Mouse (Mus musculus) left cerebral cortex, adult 9 months (tissue): ENCODE results near the gene Mdh1b.

Experiments
- DNase-seq, 2 experiments: peaks; one replicate each; pipeline ENCODE4 v3.0.0; 2022; ENCODE audit warnings: low spot score in 2 of 2

The Mdh1b gene

DNA sequence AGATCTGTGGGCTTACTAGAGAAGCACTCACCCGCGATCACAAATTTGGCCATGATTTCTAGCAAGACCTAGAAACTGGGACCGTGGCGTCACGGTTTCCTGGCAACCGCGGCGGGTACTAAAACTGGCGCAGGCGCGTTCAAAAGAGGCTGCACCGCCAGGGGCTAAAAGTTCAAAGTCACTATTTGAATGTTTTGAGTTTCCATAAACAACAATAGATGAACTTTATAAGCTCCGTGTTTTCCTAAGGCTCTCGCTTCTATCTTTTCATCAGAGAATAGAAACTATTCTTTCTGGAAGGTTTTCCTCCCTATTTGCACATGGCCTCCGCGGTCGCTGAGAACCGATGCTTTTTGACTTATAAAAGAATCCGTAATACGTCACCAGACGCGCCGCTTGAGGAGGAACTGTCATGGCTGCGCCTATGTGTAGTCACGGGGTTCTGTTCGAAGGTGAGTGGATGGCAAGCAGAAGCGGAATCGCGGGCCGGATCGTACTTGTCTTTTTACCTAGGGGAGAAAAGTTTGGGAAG lies at the start of gene Mdh1b, which contains the start of gene Fastkd2:
TSS of gene Mdh1b (minus strand) at position 79 of the 532 bp plus-strand sequence.
TSS of gene Fastkd2 (plus strand) at position 375 of the 532 bp plus-strand sequence.
- DNase-seq, result peak; percentile 75 to 95

DNA sequence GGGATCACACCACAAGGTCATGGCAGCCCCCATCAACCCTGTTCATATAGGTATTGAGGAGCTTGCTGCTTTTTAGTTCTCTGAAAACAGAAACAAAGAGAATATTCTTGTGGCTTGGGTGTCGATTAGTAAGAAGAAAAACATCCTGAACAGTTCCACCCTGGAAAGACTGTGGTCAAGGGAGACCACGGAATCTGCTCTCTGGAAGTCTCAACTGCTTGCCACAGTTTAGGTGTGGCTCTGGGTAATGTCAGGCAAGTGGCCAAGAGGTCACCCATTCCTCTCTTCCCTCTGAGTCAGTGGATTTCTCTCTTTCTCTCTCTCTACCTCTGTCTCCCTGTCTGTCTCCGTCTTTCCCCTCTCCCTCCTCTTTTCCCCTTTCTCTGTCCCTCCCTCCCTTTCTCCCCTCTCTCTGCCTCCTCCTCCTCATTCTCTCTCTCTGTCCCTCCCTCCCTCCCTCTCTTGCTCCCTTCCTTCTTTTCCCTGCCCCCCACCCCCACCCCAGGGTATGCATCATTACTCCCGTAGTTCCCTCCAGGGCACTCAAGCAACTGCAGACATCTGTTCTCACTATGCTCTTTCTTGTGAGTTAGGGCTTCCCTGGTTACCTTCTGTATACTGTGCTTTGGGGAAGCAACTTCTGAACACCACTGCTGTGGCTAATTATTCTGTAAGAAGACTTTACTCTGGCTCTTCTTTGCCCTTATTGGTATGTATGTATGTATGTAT lies 46.9 kb upstream of the Mdh1b start:
- DNase-seq, result no peak

DNA sequence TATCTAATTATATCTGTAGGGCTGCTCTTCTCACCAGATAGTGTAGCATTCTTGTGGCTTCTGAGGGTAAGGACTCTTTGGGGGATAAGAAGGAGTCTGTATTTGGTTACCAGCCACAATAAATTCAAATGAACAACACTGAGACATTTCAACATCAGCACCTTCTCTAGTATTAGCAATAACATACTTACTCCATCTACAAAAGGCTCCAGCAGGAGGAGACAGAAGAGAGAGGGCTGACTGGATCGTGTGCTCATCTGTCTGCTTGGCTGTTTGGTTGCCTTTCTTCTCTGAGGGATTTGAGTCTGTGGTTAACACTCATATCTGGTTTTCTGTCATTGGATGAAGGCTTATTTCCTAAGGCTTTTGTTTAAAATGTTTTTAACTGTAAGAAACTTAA lies 46.3 kb upstream of the Mdh1b start:
- no peak for DNase-seq

DNA sequence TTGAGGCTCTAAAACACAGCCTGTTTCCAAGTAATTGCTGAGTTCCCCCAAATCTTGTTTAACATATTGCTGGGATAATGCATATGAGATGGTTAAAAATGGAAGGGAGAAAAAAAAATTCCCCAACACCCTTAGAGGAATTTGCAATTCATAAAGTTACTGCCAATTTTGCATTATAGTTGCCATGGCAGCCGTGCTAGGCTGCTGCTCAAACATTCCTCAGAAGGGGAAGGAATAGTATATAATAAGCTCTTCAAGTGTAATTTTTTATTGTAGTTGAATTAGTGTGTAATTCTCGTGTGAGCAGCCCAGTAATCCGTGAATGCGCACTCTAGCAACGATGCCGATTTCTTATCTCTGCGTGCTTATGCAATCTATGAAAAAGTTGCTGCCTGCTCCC lies 40.2 kb upstream of the Mdh1b start:
- DNase-seq, result peak; percentile 53 to 67

DNA sequence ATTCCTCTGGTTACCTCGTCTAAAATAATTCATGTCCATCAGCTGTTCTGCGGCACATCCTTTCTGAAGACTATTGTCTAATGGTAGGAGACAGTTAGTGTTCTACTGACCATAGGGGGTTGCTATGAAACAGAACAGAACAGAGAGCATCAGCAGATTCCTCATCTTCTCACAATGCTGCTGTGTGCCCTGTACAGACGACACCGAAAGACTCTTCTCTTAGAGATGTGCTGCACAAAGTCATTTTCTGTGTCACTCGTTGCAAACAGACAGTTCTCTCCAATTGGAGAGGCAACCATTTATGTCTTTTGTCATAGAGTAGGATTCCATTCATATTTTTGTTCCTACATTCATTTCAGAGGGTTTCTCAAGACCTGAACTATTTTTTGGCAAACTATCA lies 39.0 kb upstream of the Mdh1b start, which contains the start of gene 4933402D24Rik:
TSS of gene 4933402D24Rik (minus strand) at position 101 of the 400 bp plus-strand sequence.
- no peak for DNase-seq

DNA sequence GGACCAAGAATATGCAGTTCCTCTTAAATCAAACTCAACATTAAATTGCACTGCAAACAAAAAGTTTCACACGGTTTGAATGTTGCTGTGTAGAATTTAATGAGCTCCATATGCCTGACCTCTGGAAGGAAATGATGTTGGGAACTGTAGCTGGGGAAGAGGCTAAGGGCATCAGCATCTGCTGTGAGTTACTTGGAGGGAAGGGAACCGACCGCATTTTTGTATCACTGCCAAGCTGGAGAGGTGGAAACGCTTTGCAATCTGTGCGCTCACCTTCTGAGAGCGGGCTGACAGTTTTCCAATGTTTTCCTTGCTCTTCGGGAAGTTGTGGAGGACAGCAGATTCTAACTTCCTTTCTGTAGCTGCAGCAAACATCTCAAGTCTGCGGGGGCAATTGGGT lies 38.0 kb upstream of the Mdh1b start:
- peak in 1 of 2 experiments; percentile 24 for DNase-seq

DNA sequence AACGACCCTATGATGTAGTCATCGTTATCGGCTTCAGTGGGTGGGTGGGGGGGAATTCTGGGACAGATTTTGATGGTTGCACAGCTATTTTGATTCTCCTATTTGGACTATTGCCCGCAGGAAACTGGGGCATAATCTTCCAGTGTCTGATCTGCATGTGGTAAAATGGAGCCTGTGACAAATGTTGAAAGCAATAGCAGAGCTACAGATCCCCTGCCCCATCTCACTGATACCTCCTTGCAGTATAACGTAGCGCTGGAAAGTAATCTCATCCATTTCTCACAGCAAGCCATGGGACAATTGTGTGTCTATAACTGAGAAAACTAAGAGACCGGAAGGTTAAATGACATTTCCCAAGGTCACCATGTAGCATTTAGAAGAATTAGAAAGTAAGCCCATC lies 34.3 kb upstream of the Mdh1b start:
- DNase-seq, result no peak

DNA sequence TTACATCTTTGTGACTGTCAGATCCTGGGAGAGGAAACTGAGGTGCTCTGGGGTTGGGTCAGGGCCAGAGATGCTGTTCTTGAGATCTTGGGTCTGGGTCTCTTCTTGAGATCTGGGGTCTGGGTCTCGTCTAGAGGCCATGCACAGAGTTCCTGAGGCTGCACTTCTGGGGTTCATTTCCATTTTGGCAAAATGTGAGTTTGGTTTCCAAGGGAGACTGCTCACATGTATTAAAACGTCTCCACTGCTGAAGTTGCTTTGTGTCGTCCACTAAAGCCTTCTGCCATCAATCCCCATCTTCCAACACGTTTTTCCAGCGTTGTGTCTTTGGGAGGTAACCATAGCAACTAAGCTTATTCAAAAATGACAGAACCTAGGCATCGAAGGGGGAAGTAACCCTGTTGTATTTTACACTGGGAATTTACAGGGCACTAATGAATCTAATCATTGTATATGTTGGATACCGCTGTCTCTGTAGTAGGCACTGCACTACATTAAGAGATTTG lies 33.8 kb upstream of the Mdh1b start:
- no peak for DNase-seq

DNA sequence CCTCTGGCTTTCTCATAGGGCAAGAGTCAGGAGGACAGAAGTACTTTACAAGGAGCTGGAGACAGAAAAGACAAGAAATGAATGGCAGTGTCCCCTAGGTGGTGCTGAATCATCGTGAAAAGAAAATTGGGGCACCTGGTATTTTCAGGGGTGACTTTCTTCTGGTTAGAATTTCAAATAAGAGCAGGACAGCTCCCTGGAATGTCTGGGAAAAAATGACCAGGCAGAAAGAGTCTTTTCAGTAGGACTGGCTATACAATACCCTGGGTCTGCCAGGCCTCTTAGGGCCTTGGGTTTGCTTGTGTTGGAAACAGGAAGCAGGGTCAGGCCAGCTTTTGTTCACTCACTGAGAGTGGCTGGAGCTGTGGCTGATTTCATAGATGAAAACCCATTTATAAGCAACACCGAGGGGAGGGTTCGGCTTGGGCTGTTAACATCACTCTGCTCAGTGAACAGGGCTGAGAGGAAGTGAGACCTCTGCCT lies 33.1 kb upstream of the Mdh1b start:
- peak; percentile 38 to 78 for DNase-seq

DNA sequence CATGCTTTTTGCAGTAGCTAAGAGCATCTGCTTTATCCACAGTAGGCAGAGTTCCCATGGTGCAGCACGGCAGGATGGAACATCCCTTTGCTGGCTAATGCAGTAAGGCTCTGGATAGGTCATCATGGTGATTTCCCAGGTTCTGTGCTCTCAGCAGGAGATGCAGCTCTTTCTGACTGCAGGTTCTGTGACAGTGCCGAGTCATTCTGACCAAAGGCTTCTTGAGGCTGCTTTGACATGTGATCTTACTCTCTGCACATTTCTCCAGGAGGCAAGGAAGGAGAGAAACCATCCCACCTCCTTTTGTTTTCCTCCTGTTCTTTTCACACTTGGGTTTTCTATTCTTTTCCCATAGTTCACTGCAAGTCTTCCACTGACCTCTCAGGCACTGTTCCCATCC lies 25.9 kb upstream of the Mdh1b start:
- no peak for DNase-seq

DNA sequence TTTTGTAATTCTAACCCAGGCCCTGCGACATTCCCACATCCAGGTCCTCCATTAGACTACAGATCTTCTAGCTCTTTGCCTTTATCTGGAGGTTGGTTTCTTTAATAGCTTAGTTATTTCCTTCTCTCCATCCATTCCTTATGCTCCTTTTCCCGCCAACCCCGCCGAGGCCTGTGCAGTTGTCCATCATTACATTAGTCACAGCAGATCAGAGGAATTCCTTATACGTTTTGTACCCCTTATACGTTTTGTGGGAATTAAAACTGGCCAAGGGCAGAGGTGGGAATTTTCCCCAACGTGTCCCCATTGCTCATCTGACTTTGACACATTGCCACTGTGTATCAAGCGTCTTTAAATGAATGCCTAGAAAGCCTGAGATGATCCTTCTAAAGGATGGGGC lies 322 bp downstream of the Mdh1b start:
- DNase-seq, result no peak

DNA sequence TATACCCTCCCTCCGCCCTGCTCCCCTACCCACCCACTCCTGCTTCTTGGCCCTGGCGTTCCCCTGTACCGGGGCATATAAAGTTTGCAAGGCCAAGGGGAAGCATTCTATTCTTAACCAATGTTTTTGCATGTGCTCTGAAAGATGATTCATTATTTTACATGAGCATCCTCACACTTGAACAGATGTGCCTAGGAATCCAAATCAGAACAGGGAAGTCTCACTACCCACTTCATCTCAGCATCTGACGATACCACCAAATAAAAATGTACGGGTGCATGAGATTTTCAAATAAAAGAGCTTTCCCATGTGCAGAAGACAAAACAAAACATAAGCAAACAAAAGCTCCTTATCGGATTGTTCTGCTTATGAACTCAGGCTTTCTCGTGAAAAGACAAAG lies 10.0 kb downstream of the Mdh1b start:
- DNase-seq, result peak; percentile 28 to 30

DNA sequence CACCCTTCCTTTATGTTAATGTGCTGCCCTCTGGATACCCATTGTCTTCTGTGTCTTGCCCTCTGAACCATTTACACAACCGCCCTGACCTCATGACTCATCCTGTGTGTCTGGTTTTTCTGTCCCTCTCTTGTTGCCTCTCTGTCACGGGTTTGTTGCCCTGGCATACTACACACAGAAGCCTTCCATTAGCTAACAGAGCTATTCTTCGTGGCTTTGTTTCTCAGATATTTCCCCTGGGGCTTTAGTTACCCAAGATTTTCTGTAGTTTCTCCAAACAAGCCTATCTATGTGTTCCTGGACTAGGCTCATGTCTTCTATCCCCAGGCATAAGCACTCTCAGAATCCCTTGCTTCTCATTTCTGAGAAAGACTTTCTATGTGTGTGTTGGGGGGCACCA lies 21.2 kb downstream of the Mdh1b start:
- no peak for DNase-seq

DNA sequence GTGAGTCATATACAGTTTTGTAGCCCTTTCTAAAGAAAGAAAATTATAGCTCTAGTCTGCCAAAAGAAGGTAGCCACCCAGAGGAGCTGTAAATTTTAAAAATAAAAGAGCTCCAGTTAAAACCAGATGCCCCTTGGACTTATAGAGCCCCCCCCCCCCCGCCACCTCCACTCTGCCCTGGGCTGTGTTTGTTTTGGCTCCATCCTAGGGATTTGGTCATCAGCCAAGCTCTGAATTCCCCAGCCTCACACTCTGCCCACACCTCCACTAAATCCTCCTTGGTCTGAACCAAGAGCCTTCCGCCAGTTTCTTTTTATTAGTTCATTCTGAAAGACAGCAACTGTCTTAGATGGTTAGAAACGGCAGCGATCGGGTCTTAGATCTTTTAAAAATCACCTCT lies 24.4 kb downstream of the Mdh1b start:
- no peak for DNase-seq

DNA sequence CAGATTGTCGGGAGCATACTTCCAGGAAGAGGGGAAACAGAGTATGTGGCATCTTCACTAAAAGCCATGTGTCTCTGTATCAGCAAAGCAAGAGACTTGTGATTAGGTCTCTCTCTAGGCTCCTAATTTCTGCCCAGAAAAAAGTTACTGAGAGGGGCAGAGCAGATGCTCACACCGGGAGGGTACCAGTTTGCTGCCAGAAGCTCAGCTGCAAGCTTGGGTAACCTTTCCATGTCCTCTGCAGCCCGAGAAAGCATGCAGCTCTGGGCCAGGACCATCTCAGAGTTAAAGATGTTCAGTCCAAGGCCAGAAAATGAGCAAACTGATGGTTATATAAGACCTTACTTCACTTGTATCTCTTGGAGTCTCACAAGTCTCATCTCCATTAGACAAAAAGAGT lies 33.3 kb downstream of the Mdh1b start:
- DNase-seq, result no peak

DNA sequence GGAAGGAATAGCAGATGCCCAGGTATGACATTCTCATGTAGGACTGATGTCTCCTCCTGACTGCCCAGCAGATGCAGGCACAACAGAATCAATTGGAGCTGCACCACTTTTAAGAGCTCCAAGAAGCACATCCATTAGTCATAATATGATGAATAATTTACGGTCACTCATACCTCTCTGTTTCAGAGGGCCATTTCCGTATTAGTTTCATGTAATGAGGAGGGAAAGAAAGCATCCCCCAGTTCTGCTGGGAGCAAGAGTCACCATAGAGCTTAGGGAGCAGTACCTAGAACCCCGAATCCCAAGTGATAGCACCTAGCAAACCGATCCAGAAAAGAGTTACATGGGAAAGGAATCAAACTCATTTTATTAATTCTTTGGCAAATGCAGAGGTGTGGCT lies 43.3 kb downstream of the Mdh1b start, which contains the start of gene Dytn:
TSS of gene Dytn (minus strand) at position 101 of the 400 bp plus-strand sequence.
- no peak for DNase-seq

DNA sequence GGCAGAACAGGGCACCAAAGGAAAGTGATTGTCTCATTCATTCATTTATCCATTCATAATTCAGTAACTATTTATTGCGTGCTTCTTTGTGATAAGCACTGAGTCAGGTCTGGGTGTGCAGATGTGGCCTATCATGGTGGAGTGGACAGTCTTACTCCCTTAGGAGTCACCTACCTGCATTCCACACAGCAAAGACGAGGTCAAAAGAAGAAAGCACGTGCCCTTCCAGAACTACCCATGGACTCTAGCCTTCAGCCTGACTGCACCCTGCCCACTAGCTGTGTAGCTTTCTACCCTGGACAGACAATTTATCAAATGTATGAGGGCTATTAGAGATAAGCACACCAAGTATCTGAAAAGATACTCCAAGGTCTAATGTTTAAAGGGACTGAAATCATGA lies 54.1 kb downstream of the Mdh1b start:
- DNase-seq, result no peak

DNA sequence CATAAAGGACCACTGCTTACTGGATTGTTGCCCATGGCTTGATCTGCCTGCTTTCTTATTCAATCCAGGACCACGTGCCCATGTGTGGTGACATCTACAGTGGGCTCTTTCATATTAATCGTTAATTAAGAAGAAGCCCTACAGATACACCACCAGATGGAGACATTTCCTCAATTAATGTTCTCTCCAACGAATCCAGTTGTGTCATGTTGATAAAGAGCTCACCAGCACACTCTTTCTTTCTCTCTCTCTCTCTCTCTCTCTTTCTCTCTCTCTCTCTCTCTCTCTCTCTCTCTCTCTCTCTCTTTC lies 61.3 kb downstream of the Mdh1b start:
- peak in 1 of 2 experiments; percentile 7 for DNase-seq

DNA sequence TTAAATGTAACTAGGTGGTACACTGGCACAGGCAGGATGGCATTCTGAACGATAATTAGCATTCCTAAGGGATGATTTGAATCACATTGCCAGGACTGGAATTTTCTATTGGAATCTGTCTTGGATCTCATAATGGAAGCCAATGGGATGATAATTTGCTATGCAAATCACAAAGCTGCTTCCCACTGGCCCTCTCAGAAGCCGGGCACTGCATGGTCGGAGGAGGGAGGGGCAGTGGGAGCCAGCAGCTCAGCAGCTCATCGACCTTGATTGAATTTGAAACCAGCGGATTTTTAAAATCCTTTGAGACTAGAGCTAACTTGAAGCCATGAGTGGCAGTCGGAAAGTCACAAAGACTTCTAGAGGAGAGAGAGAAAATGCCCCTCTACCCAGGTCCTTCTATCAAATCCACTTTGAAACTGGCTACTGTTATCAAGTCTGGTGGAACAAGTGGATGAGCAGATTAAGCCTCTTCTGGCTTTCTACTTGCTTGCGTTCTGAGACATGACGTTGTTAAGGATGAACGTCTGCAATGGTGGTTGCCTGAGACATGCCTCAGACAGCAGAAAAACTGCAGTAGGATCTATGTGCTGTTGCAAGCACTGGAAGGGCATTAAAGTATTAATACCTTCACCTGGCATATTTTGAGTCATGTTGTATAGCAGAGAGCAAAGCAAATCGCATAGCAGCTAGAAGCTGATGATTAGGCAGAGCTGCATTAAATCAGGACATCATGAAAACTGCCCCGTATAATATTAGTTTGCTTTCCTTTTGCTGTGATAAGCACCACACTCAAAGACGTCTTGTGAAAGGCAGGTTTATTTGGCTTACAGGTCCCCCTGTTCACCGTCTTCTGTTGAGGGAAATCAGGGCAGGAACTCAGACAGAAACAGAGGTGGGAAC lies 61.9 kb downstream of the Mdh1b start:
- no peak for DNase-seq

DNA sequence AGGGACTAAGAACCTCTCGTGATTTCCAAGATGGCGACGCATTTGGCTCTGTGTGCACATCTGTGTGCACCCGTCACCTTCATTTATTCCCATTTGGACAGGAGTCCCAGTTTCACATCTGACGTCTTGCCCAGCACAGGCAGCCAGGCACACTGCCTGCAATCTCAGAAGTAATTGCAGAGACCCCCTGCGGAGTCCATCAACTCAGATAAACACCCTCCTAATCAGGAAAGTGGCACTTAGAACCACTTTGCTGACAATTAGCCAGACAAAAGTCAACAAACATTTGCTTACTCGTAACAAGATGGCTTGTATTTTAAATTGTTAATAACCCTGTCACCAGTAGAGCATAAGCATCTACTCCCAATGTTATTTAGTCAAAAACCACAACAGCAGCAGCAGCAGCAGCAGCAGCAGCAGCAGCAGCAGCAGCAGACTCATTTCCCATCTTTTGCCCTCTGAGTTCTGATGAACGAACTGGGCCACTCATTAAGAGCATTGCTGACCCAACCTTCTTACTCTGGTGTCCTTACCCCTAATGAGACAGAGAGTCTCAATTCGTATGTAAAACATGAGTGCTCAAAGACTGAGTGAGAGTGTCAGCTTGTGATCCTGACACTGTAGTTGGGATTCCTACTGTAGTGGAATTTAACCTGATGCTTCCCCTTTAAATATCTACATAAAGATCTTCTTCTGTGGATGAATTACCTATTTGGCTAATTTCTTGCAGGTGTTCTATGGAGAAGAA lies 62.7 kb downstream of the Mdh1b start:
- DNase-seq, result no peak

DNA sequence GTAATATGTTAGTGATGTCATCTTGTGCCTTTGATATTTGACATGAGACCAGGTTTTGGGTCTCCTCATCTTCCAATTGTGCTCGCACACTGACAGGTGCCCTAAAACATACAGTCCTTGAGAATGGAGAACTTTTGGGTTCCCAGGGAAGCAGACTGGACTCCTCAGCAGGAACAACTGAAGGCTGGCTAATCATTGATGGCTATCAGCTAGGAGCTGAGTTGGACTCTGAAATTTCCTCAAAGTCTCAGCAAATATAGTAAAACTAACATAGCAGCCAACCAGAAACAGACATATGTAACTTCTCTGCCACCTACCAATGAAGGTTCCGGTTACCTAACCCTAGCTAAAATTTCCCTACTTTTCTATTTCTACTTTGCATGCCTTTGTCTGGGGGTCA lies 64.0 kb downstream of the Mdh1b start:
- DNase-seq, result no peak

DNA sequence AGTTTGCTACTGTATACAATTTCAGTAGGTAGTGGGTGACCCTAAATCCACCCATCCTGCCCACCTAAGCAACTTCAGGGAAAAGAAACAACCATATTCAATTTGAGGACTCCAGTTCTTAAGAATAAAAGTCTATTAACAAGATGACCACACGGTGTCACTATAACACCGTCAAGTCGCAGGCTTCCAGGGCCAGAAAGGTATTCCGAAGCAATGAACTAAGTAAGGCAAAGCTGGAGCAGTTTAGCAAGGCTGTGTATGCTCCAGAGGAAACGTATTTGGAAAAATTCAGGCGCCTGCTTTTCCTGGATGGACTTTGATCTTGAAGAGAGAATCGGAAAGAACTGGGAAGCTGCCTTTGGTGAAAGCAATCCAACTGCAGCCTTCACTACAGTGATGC lies 70.5 kb downstream of the Mdh1b start:
- peak in 1 of 2 experiments; percentile 50 for DNase-seq
